Mouse (Mus musculus) E14TG2a.4 (cell line): ENCODE results near the gene Man1c1.

Experiments used
- CTCF ChIP-seq: conservative IDR thresholded peaks from 2 replicates; pipeline ENCODE4 v1.5.1; 2014; ENCODE audit warnings: low read length
- NANOG ChIP-seq: IDR thresholded peaks from 2 replicates; pipeline ENCODE4 v1.6.1; 2014; ENCODE audit warnings: borderline replicate concordance, low read length, mixed read lengths

- TF ChIP-seq CTCF, result no peak
- TF ChIP-seq NANOG, result no peak
These were observed 82.4 kb downstream of the Man1c1 start for GRCm38 (mm10) chr4:134621695-134622094.
